Mouse (Mus musculus) brown adipose tissue, adult 24 weeks (tissue): Measurements from ENCODE around the gene Pim3. TPM values are rescaled to one million over a fixed set of nuclear protein-coding genes. Genes with fewer than 3 reads are reported as not detected.

Experiments used
- H3K27ac ChIP-seq: fragments of 200-500 bp; replicated peaks from 2 replicates; pipeline ENCODE4 v1.5.1; 2012; ENCODE audit warnings: low read depth, mild to moderate bottlenecking, low read length
- H3K4me1 ChIP-seq: fragments of 200-500 bp; 2 replicates; pipeline ENCODE4 v1.6.1; 2012; ENCODE audit warnings: low read length, mixed read lengths; ENCODE audit not compliant: control insufficient read depth, insufficient read depth, insufficient read length
- H3K4me3 ChIP-seq: fragments of 200-500 bp; 2 replicates; pipeline ENCODE4 v1.5.1; 2012; ENCODE audit warnings: low read depth, mild to moderate bottlenecking, low read length, moderate library complexity; ENCODE audit not compliant: insufficient read depth
- polyA plus RNA-seq: library from polyadenylated mRNA; stranded (reverse); fragments of >200 nt; gene quantifications from 2 replicates; pipeline ENCODE4 v1.2.4, GENCODE M21; 2012; ENCODE audit not compliant: missing spikeins, insufficient read depth, insufficient read length

Gene Pim3
- polyA plus RNA-seq, 1 experiment = 73.9 TPM

- H3K27ac ChIP-seq = no peak overlapping the region
Observed at GRCm38 (mm10) chr15:88829791-88830440, 32.1 kb upstream of the Pim3 start.

DNA sequence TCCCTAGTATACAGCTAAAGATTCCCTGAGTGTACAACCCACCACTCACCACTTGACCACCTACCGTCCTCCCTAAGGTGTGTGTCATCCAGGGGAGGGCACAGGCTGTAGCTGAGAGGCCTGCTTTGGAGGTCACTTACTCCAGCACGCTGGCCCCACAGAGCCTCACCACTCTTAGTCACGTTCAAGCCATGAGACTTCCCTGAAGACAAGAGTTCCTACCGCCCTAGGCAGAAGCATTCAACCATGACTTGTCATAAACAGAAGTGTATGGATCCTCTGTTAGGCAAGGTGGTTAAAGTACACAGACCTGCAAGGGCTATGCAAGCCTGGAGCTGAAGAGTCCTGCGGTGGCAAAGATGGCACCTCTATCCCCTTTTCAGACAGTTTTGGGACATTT lies 31.3 kb upstream of the Pim3 start:
- no peak overlapping the region for H3K4me3 ChIP-seq
- H3K4me1 ChIP-seq = peaks cover 14% of the 10 kb centered on the region
- H3K27ac ChIP-seq = no peak overlapping the region

More at GRCm38 (mm10) chr15:88829791-88830440, 32.1 kb upstream of the Pim3 start:
- Histone ChIP-seq H3K4me1 (peaks cover 14% of the 10 kb centered on the region), H3K4me3 (no peak overlapping the region)

- Histone ChIP-seq H3K4me1 (peaks cover 16% of the 10 kb centered on the region), H3K4me3 (no peak overlapping the region), H3K27ac (0 out of 2 replicates have a peak overlapping the region, but pooled peaks have one; percentile 19)
Observed at GRCm38 (mm10) chr15:88831482-88831881, 30.5 kb upstream of the Pim3 start.

DNA sequence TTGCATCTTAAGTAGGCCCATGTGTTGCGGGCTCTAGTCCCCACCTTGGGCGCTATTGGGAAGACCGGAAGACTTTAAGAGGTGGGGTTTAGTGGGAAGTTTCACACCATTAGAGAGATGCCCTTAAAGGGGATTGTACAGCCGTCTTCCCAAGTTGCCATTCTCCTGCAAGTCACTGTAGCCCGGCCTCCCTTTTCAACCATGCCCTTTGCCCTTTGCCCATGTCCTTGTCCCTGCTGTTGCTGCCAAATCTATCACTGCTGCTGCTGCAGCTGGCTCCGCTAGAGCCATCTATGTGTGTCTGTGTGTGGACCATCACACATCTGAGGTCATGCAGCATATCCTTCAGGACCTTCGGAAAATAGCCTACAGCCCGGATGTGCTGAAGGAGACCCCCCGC lies 29.4 kb upstream of the Pim3 start:
- H3K4me1 ChIP-seq = peaks cover 19% of the 10 kb centered on the region
- no peak overlapping the region for H3K27ac ChIP-seq
- no peak overlapping the region for H3K4me3 ChIP-seq

- H3K27ac ChIP-seq = peak overlapping the region; percentile 79
- H3K4me3 ChIP-seq = peak overlapping the region; percentile 24
- peaks cover 24% of the 10 kb centered on the region for H3K4me1 ChIP-seq
Observed at GRCm38 (mm10) chr15:88836031-88836430, 26.0 kb upstream of the Pim3 start.

- H3K4me3 ChIP-seq = peak overlapping the region; percentile 24
- peak overlapping the region; percentile 79 for H3K27ac ChIP-seq
- peaks cover 22% of the 10 kb centered on the region for H3K4me1 ChIP-seq
Observed at GRCm38 (mm10) chr15:88836571-88836970, 25.4 kb upstream of the Pim3 start.

DNA sequence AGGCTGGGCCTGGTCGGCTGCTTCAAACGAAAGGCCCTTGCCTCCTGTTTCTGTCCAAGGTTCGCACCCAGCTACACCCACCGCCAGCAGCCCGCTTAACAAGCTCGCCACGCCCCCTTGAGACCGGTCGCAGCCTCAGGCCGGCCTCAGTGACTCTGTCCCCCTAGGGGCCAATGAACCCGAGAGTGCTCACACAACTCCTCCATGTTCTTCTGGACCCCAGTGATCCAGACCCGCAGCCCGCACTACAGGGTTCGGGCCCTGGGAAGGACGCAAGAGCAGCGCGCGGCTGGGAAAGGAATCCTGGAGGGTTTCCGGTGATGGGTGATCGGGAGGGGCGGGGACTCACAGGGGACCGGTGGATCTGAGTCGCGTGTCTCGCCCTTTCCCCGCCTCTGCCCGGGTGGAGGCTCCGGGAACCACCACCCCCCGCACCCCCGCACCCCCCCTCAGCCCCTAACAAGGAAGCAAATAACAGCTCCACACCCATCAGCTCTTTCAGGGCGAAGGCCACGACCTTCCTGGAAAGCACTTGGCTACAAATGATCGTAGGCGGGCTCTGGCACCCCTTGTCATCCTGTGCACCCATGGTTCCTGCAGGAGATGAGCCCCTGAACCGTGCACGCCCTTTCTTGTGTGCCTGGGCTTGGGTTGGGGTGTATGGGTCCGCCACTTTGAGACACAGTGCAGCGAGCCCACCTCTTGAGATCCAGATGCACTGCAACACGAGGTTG lies 24.6 kb upstream of the Pim3 start:
- Histone ChIP-seq H3K4me3 (peak overlapping the region; percentile 64), H3K4me1 (peaks cover 26% of the 10 kb centered on the region), H3K27ac (peak overlapping the region; percentile 89)

DNA sequence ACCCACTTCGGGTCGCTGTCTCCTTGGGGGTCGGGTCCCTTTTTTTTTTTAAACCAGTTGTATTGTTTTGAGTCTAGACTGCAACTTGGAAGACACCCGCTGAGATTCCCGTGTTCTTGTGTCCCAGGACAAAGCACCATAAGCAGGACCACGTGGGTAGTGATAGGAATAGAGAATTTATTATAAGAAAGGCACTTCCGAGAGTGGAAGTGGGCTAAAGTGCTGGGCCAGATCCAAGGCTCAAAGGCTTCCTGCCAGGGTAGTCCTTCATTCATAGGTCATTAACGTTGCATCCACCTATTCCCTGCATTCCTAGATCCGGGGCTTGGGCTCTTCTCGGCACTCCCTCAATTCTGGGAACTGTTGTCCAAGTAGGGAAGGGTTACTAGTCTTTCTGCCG lies 24.0 kb upstream of the Pim3 start:
- H3K27ac ChIP-seq = peak overlapping the region; percentile 89
- H3K4me1 ChIP-seq = peaks cover 30% of the 10 kb centered on the region
- H3K4me3 ChIP-seq = peak overlapping the region; percentile 47

GRCm38 (mm10) chr15:88839271-88839670 lies 22.7 kb upstream of the Pim3 start:
- peaks cover 30% of the 10 kb centered on the region for H3K4me1 ChIP-seq
- H3K27ac ChIP-seq = peak overlapping the region; percentile 99
- H3K4me3 ChIP-seq = peak overlapping the region; percentile 44

DNA sequence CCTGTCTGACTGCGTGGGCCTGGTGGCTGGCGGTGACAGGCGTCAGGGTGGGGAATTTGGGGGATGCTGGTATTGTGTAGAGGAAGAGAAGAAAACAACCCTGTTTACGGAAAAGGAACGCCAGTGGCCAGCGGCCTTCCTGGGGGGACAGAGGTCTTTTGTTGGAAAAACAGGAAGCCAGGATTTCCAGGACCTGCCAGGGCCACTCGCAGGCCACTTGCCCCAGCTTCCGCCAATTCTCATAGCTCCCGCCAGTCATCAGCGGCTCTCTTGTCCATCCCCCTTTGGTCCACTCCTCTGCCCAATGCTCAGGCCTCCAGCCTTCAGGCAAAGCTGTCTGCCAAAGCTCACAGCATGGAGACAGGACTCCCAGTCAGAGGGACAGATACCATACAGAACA lies 21.9 kb upstream of the Pim3 start:
- Histone ChIP-seq H3K27ac (peak overlapping the region; percentile 99), H3K4me1 (peaks cover 30% of the 10 kb centered on the region), H3K4me3 (peak overlapping the region; percentile 44)

- H3K4me3 ChIP-seq = no peak overlapping the region
- peaks cover 30% of the 10 kb centered on the region for H3K4me1 ChIP-seq
- peak overlapping the region; percentile 93 for H3K27ac ChIP-seq
Observed at GRCm38 (mm10) chr15:88841160-88841559, 20.8 kb upstream of the Pim3 start.

- Histone ChIP-seq H3K4me3 (no peak overlapping the region), H3K27ac (0 out of 2 replicates have a peak overlapping the region, but pooled peaks have one; percentile 43), H3K4me1 (peaks cover 25% of the 10 kb centered on the region)
Observed at GRCm38 (mm10) chr15:88841580-88842299, 20.2 kb upstream of the Pim3 start.

GRCm38 (mm10) chr15:88842300-88842673 lies 19.7 kb upstream of the Pim3 start:
- Histone ChIP-seq H3K4me1 (peaks cover 26% of the 10 kb centered on the region), H3K27ac (no peak overlapping the region), H3K4me3 (no peak overlapping the region)

- Histone ChIP-seq H3K4me3 (no peak overlapping the region), H3K4me1 (peaks cover 34% of the 10 kb centered on the region), H3K27ac (no peak overlapping the region)
Observed at GRCm38 (mm10) chr15:88843486-88844097, 18.4 kb upstream of the Pim3 start.

GRCm38 (mm10) chr15:88844966-88845365 lies 17.0 kb upstream of the Pim3 start:
- Histone ChIP-seq H3K27ac (no peak overlapping the region), H3K4me1 (peaks cover 37% of the 10 kb centered on the region), H3K4me3 (no peak overlapping the region)
